Mouse (Mus musculus) forebrain, embryonic 16.5 days (tissue): Measurements from ENCODE around the gene Krt24. TPM values are rescaled to one million over a fixed set of nuclear protein-coding genes. Genes with fewer than 3 reads are reported as not detected.

Experiments used
- polyA plus RNA-seq: library from polyadenylated mRNA; unstranded; fragments of >200 nt; fragmentation: Nextera tagmentation; extraction: Ambion mirVana; gene quantifications from 2 replicates; pipeline ENCODE4 v1.2.1, GENCODE M21; 2015

The Krt24 gene
- polyA plus RNA-seq, 1 experiment from 2014 or later: 0.18 TPM

Other genes with a start within 250 kb of the Krt24 start
- gene Igfbp4, start 244.0 kb downstream of the Krt24 start, polyA plus RNA-seq: 147 and 167 TPM in 2 replicates
- gene Tns4, start 196.0 kb downstream of the Krt24 start, polyA plus RNA-seq: not detected in 2 replicates
- gene Ccr7, start 130.2 kb downstream of the Krt24 start, polyA plus RNA-seq: 0.16 TPM in 1 of 2 replicates, not detected in the other
- gene Smarce1, start 54.2 kb downstream of the Krt24 start, polyA plus RNA-seq: 351 and 398 TPM in 2 replicates
- 2.6 and 3.9 TPM in 2 replicates for gene Krt222, start 41.2 kb downstream of the Krt24 start, polyA plus RNA-seq
- not detected in 2 replicates for gene Krt25, start 37.7 kb upstream of the Krt24 start, polyA plus RNA-seq
- gene Krt26, start 52.7 kb upstream of the Krt24 start, polyA plus RNA-seq: 0.08 TPM in 1 of 2 replicates, not detected in the other
- gene Krt27, start 65.8 kb upstream of the Krt24 start, polyA plus RNA-seq: not detected in 2 replicates
- not detected in 2 replicates for gene Krt28, start 89.6 kb upstream of the Krt24 start, polyA plus RNA-seq
- gene Krt10, start 104.1 kb upstream of the Krt24 start, polyA plus RNA-seq: 24.1 and 25.3 TPM in 2 replicates
- 0.18 and 0.24 TPM in 2 replicates for gene Krt12, start 137.0 kb upstream of the Krt24 start, polyA plus RNA-seq
- gene Krt20, start 152.9 kb upstream of the Krt24 start, polyA plus RNA-seq: not detected in 2 replicates
- gene Krt23, start 207.9 kb upstream of the Krt24 start, polyA plus RNA-seq: 0.15 TPM in 1 of 2 replicates, not detected in the other
- gene Krt39, start 236.1 kb upstream of the Krt24 start, polyA plus RNA-seq: not detected in 2 replicates